Mouse (Mus musculus) embryonic fibroblast, embryonic 13.5 days (primary cell): Measurements from ENCODE around the gene Btbd1.

Source experiments
- CTCF ChIP-seq: IDR thresholded peaks from 2 replicates; pipeline ENCODE4 v1.5.1; 2011; ENCODE audit warnings: mild to moderate bottlenecking, control low read depth, low read length, moderate library complexity, borderline replicate concordance; ENCODE audit not compliant: insufficient read depth
- POLR2A ChIP-seq: IDR thresholded peaks from 2 replicates; pipeline ENCODE4 v1.6.1; 2011; ENCODE audit warnings: low read depth, mild to moderate bottlenecking, control low read depth, low read length, moderate library complexity

DNA sequence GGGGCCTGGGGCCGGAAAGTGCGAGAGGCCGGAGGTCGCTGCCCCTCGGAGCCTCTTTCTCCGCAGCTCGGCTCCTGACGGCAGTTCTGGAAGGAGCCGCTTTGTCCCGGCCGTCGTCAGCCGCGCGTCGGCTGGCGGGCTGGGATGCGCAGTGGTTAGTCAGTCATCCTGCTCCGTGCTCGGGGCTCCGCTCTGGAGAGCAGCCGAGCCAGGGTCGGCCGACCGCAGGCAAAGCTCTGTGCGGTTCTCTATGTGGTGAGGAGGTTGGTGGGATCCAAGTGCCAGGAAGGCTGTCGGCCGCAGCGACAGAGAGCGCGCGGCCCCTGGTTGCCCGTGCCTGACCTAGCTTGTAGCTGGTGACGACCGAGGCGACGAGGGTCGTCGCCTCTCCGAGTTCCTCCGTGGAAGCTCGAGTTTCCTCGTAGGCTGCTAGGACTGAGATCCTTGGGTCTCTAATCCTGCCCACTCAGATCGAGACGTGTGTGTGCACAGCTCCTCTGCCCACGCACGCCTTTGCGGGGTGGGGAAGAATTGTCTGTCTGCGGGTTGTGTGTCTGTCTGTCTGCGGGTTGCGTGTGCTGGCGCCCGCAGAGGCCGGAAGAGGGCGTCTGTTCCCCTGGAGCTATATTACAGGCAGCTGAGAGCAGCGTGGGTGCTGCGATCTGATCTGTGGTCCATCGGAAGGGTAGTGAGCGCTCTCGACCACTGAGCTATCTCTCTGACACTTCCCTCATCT lies 66.0 kb downstream of the Btbd1 start:
- TF ChIP-seq CTCF (no peak), POLR2A (no peak)
